Mouse (Mus musculus) cerebellum, postnatal 10 days (tissue): ENCODE results near the gene Sptlc3.

Source experiments
- DNase-seq, 2 experiments: peaks; one replicate each; pipeline ENCODE4 v3.0.0; 2021; ENCODE audit warnings: mixed read lengths in 2 of 2

The Sptlc3 gene

GRCm38 (mm10) chr2:139641757-139642385 is 148.2 kb downstream of the Sptlc3 start:
- DNase-seq, result no peak

DNA sequence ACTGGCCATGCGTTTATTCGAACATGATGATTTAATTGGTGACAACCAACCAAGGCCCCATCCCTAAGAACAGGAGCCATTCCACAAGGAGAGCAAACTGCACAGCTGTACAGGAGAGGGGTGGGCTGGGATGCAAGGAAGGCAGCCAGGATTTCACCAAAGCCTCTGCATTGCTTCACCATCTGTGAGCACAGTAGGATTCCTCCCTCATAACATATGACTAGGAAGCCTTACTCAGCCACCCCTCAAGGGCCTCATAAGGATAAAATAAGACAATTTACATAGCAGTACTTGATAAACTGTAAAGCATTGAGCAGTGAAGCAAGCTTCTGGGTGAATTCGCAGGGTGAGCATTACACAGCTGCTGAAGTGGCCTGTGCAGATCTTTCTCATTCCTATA is 155.8 kb downstream of the Sptlc3 start:
- peak; percentile 26 to 37 for DNase-seq

- no peak for DNase-seq
Measured at GRCm38 (mm10) chr2:139656750-139657149, 163.0 kb downstream of the Sptlc3 start.

GRCm38 (mm10) chr2:139671838-139672237 is 178.1 kb downstream of the Sptlc3 start:
- no peak for DNase-seq

GRCm38 (mm10) chr2:139672371-139672770 is 178.7 kb downstream of the Sptlc3 start:
- no peak for DNase-seq

GRCm38 (mm10) chr2:139677065-139677762 is 183.5 kb downstream of the Sptlc3 start:
- peak; percentile 73 to 79 for DNase-seq

DNA sequence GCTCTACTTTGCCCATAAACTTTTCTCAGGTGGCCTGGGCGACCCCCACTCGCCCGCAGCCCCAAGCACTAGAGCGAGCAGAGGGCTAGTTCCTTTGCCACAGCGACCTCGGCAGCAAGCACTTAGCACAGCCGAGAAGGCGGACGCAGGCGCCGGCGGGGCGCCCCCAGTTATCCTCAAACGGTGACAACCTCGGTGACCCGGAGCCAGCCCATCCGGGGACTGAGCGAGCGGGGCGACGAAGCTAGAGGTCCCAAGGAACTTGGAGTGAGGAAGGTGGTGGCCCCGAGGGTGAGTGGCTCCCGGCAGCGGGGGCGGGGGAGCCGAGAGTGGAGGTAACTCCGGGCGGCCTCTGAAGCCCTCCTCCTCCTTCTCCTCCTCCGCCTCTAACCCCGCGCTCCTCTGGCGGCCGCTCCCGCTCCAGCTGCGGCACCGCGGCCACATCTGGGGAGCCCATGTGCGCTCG is 184.1 kb downstream of the Sptlc3 start, which contains the start of gene Ism1:
TSS of gene Ism1 (plus strand) at position 370 of the 466 bp plus-strand sequence.
- DNase-seq, result peak; percentile 63 to 66

GRCm38 (mm10) chr2:139678275-139679140 is 184.8 kb downstream of the Sptlc3 start:
- peak; percentile 70 to 73 for DNase-seq

DNA sequence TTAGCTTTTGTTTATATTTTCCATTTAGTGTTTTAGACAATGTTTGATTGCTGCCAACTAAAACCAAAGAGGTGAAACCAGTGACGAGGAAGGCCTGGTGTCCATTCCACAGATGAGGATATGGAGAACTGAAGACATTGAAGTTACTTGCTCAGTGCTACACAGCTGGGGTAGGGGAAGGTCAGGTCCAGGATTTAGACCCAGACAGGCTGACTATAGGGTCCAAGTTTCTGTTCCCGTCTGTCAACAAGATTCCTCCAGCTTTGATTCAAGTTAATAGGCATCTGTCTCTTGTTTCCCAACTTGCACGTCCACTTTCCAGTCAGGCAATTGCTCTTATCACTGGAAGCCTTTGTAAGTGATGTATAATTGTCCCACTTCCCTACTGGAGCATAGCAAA is 188.8 kb downstream of the Sptlc3 start:
- DNase-seq, result no peak
